Mouse (Mus musculus) heart, embryonic 16.5 days (tissue): Measurements from ENCODE around the gene Amh. TPM values are rescaled to one million over a fixed set of nuclear protein-coding genes. Genes with fewer than 3 reads are reported as not detected.
A peak's percentile ranks its signal among the peaks of the same experiment; 100 is the strongest.
"Not testable (repeated sequence)": the region's sequence is repeated elsewhere in the genome, so short reads cannot be mapped to it uniquely, and the experiment has no call there.

ENCODE experiments used
- ATAC-seq: fragments of 200-750 bp; cut with Nextera tagmentation; replicated peaks from 2 replicates; pipeline ENCODE4 v1.8.0; 2017; ENCODE audit warnings: moderate number of reproducible peaks; ENCODE audit not compliant: insufficient read depth, low FRiP score; ENCODE audit errors: extremely low read depth
- H3K27ac ChIP-seq: fragments of 300-500 bp; sonication (generic); 2 replicates; pipeline ENCODE4 v1.5.1; 2014; ENCODE audit warnings: mild to moderate bottlenecking, low read length, control low read depth, moderate library complexity
- H3K27me3 ChIP-seq: fragments of 300-500 bp; sonication (generic); 2 replicates; pipeline ENCODE4 v1.6.1; 2014; ENCODE audit warnings: low read length, mixed read lengths; ENCODE audit not compliant: control insufficient read depth, insufficient read depth
- H3K36me3 ChIP-seq: fragments of 300-500 bp; sonication (generic); 2 replicates; pipeline ENCODE4 v1.6.1; 2014; ENCODE audit not compliant: control insufficient read depth, insufficient read depth
- H3K4me1 ChIP-seq: fragments of 300-500 bp; sonication (generic); 2 replicates; pipeline ENCODE4 v1.6.1; 2014; ENCODE audit warnings: low read length, mixed read lengths; ENCODE audit not compliant: control insufficient read depth, insufficient read depth
- H3K4me2 ChIP-seq: fragments of 300-500 bp; sonication (generic); 2 replicates; pipeline ENCODE4 v1.6.1; 2014; ENCODE audit warnings: low read depth, mild to moderate bottlenecking, control low read depth, low read length
- H3K4me3 ChIP-seq: fragments of 300-500 bp; sonication (generic); 2 replicates; pipeline ENCODE4 v1.5.1; 2014; ENCODE audit warnings: mild to moderate bottlenecking, control low read depth, low read length
- H3K9ac ChIP-seq: fragments of 300-500 bp; sonication (generic); 2 replicates; pipeline ENCODE4 v1.6.1; 2014; ENCODE audit warnings: low read length, control low read depth
- H3K9me3 ChIP-seq: fragments of 300-500 bp; sonication (generic); replicated peaks from 2 replicates; pipeline ENCODE4 v1.6.1; 2016; ENCODE audit warnings: low read length; ENCODE audit not compliant: control insufficient read depth
- WGBS: fragments of 180-500 bp; shearing (Covaris S2); extraction: QIAGEN DNeasy Blood & Tissue Kit; methylation state at CpG from one replicate; pipeline ENCODE4 v1.1.7; 2014; 5-methylcytosine and 5-hydroxymethylcytosine counted together
- polyA plus RNA-seq: library from polyadenylated mRNA; unstranded; fragments of >200 nt; fragmentation: Nextera tagmentation; extraction: Ambion mirVana; gene quantifications from 2 replicates; pipeline ENCODE4 v1.2.1, GENCODE M21; 2015

The Amh gene
- polyA plus RNA-seq, 1 experiment from 2014 or later = 0.13 TPM

DNA sequence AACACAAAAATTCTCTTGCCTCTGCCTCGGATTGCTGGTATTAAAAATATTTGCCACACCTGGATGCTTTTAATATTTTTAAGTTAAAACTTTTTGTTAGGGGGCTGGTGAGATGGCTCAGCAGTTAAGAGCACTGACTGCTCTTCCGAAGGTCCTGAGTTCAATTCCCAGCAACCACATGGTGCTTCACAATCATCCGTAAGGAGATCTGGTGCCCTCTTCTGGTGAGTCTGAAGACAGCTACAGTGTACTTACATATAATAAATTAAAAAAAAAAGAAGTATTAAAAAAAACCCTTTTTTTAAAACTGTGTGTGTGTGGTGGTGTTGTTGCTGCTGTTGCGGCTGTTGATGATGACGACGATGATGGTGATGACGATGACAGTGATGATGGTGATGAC, 12.9 kb downstream of the Amh start:
- H3K9me3 ChIP-seq, H3K27ac ChIP-seq, H3K9ac ChIP-seq, H3K27me3 ChIP-seq, H3K36me3 ChIP-seq, H3K4me2 ChIP-seq, H3K4me1 ChIP-seq, H3K4me3 ChIP-seq, ATAC-seq: not testable (repeated sequence)
- 83% methylated on average over 7 of the region's 7 CpGs for WGBS

GRCm38 (mm10) chr10:80818599-80819281, 13.7 kb downstream of the Amh start:
- Histone ChIP-seq H3K4me1 (no peaks in the 10 kb centered on the region), H3K27me3 (no peaks in the 10 kb centered on the region), H3K4me3 (no peak overlapping the region), H3K9me3 (no peaks in the 10 kb centered on the region), H3K9ac (no peak overlapping the region), H3K4me2 (no peak overlapping the region), H3K27ac (no peak overlapping the region), H3K36me3 (no peaks in the 10 kb centered on the region)
- no peak for ATAC-seq
- WGBS = 53% methylated on average over 6 of the region's 6 CpGs

DNA sequence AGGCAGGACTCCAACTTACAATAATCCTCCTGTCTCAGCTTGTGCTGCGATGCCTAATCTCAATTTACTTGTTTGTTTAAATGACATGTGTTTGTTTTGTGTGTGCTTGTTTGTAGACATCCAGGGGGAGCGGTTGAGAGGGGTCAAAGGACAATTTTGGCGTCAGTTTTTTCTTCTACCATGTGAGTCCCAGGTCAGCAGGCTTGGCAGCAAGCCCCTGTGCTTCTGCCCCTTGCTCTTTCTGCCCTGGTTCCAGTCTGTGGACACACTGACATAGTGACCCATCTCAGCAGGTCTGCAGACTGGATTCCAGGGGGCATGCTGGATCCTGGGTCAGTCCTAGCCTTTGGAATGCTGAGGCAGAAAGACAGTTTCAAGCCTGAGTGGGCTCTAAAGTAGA, 14.4 kb downstream of the Amh start:
- Histone ChIP-seq H3K4me1 (no peaks in the 10 kb centered on the region), H3K9me3 (no peaks in the 10 kb centered on the region), H3K36me3 (no peaks in the 10 kb centered on the region), H3K27ac (no peak overlapping the region), H3K4me2 (no peak overlapping the region), H3K9ac (no peak overlapping the region), H3K27me3 (no peaks in the 10 kb centered on the region), H3K4me3 (no peak overlapping the region)
- no peak for ATAC-seq
- 48% methylated on average over 3 of the region's 3 CpGs for WGBS

GRCm38 (mm10) chr10:80821991-80822390, 16.9 kb downstream of the Amh start:
- 0 out of 2 replicates have a peak, but pooled peaks cover 2% of the 10 kb centered on the region for H3K4me1 ChIP-seq
- H3K27me3 ChIP-seq = no peaks in the 10 kb centered on the region
- H3K27ac ChIP-seq = no peak overlapping the region
- no peak overlapping the region for H3K9ac ChIP-seq
- H3K36me3 ChIP-seq = no peaks in the 10 kb centered on the region
- H3K4me2 ChIP-seq = no peak overlapping the region
- WGBS = 47% methylated on average over 2 of the region's 2 CpGs
- no peaks in the 10 kb centered on the region for H3K9me3 ChIP-seq
- H3K4me3 ChIP-seq = no peak overlapping the region
- ATAC-seq = no peak

DNA sequence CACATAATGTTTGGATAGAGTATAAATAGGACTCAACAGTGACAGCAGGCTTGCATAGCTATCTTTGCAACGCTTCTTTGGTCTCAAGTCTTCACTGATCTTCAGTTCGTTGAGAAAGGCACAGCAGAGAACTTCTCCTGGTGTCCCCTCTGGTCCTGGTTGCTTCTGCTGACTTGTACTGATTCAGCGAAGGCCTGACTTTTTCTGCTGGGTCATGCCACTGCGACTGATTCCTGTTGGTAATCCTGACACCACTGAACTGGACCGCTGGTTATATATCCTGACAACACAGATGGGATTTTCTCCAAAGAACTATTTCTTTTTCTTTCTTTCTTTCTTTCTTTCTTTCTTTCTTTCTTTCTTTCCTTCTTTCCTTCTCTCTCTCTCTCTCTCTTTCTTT, 17.5 kb downstream of the Amh start:
- H3K36me3 ChIP-seq = no peaks in the 10 kb centered on the region
- H3K27ac ChIP-seq = no peak overlapping the region
- no peaks in the 10 kb centered on the region for H3K9me3 ChIP-seq
- no peak overlapping the region for H3K4me3 ChIP-seq
- WGBS = 89% methylated on average over 5 of the region's 5 CpGs
- no peak overlapping the region for H3K9ac ChIP-seq
- no peak overlapping the region for H3K4me2 ChIP-seq
- peaks cover 2% of the 10 kb centered on the region; the same call in 1 of the 2 replicates for H3K4me1 ChIP-seq
- ATAC-seq = no peak
- H3K27me3 ChIP-seq = no peaks in the 10 kb centered on the region

DNA sequence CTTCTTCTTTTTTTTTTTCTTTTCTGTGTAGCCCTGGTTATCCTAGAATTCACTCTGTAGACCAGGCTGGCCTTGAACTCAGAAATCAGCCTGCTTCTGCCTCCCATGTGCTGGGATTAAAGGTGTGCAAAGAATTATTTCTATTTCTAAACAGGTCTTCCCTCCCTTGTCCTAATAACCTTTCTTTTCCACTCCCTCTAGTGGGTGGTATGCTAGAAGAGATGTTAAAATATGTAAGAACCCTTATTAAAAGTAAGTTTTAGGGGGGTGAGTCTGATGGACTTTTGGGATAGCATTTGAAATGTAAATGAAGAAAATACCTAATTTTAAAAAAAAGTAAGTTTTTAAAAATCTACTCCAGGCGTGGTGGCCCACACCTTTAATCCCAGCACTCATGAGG, 18.3 kb downstream of the Amh start:
- Histone ChIP-seq H3K4me1 (peaks cover 9% of the 10 kb centered on the region), H3K36me3 (no peaks in the 10 kb centered on the region), H3K9me3 (no peaks in the 10 kb centered on the region), H3K4me3 (no peak overlapping the region), H3K9ac (no peak overlapping the region), H3K27ac (no peak overlapping the region), H3K27me3 (no peaks in the 10 kb centered on the region), H3K4me2 (no peak overlapping the region)
- 81% methylated on average over 1 of the region's 1 CpGs for WGBS
- ATAC-seq = no peak

GRCm38 (mm10) chr10:80823847-80824643, 19.0 kb downstream of the Amh start:
- no peak for ATAC-seq

DNA sequence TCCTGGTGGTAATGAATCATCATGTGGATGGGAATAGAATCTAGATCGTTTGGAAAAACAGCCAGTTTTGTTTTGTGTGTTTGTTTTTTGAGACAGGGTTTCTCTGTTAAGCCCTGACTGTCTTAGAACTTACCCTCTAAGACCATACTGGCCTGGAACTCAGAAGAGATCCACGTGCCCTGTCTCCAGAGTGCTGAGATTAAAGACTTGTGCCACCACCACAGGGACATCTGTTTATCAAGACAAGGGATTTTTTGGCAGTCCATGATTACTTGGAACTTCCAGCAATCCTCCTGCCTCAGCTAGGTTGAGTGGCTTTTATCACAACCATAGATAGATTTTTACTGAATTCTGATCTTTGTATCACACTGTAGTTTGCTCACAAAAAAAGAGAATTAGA, 19.8 kb downstream of the Amh start:
- Histone ChIP-seq H3K4me3 (no peak overlapping the region), H3K9me3 (no peaks in the 10 kb centered on the region), H3K36me3 (peaks cover 10% of the 10 kb centered on the region), H3K27ac (no peak overlapping the region), H3K27me3 (no peaks in the 10 kb centered on the region), H3K9ac (no peak overlapping the region), H3K4me1 (peaks cover 19% of the 10 kb centered on the region), H3K4me2 (no peak overlapping the region)
- 68% methylated on average over 2 of the region's 2 CpGs for WGBS
- no peak for ATAC-seq

More at GRCm38 (mm10) chr10:80823847-80824643, 19.0 kb downstream of the Amh start:
- 56% methylated on average over 8 of the region's 8 CpGs for WGBS
- Histone ChIP-seq H3K27ac (peak overlapping the region; percentile 3; the same call in 1 of the 2 replicates), H3K4me2 (no peak overlapping the region), H3K9ac (no peak overlapping the region), H3K4me1 (peaks cover 12% of the 10 kb centered on the region), H3K9me3 (no peaks in the 10 kb centered on the region), H3K36me3 (peaks cover 3% of the 10 kb centered on the region; the same call in 1 of the 2 replicates), H3K27me3 (no peaks in the 10 kb centered on the region), H3K4me3 (no peak overlapping the region)
